Mouse (Mus musculus) A20 (cell line): ENCODE results near the gene Rnf217.

Experiments used
- DNase-seq: peaks from one replicate; pipeline ENCODE4 v3.0.0-alpha.2; 2011; ENCODE audit warnings: low read depth, low spot score

Rnf217 gene

DNA sequence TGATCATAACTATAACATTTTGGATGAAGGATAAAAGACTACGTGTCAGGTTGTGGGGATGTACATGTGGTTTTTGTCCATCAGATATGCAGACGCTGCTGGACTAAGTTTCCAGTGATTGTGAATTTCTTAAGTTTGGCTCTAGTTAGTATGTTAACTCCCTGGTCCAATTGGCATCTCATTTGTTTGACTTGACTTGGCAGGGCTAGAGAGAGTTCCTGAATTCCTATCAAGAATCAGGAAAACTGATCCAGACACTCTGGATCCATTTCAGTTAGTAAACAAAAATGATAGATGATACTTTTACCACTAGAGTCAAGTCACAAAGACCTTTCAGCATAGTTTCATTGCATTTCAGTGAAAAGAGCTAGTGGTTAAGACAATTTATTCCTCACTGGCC, 112.1 kb downstream of the Rnf217 start:
- no peak for DNase-seq

DNA sequence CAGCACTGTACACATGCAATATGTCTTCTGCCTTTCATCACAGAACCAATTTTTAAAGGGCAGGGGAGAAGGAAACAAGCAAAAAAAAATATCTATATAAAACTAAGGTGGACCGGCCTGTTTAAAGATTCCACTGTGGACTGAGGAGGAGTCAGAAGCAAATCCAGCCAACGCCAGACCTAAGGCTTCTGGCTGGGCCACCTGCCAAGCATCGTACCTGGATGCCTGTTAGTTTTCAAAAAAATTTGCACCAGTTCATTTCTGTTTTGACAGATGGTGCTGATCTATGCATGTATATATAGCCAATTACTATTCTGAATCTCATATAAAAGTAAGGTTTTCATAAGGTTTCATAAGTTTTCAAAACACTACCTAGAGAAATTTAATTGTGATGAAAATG, 113.2 kb downstream of the Rnf217 start:
- DNase-seq = no peak

DNA sequence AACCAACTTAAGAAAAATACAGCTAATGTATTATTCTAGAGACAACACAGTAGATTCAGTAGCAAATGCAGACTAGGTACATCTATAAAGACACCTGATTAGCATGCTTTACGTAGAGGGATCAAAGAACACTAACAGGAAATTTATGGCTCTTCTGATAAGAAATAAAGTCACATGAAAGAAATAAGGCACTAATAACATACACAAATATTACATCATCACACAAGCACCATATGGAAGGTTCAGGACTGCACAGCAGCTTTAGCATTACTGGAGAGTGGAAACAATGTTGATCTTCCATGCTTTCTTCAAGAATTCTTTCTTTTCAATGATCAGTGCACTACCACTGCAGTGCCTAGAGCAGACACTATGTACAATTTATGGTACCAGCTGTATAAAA, 114.7 kb downstream of the Rnf217 start:
- DNase-seq = no peak

DNA sequence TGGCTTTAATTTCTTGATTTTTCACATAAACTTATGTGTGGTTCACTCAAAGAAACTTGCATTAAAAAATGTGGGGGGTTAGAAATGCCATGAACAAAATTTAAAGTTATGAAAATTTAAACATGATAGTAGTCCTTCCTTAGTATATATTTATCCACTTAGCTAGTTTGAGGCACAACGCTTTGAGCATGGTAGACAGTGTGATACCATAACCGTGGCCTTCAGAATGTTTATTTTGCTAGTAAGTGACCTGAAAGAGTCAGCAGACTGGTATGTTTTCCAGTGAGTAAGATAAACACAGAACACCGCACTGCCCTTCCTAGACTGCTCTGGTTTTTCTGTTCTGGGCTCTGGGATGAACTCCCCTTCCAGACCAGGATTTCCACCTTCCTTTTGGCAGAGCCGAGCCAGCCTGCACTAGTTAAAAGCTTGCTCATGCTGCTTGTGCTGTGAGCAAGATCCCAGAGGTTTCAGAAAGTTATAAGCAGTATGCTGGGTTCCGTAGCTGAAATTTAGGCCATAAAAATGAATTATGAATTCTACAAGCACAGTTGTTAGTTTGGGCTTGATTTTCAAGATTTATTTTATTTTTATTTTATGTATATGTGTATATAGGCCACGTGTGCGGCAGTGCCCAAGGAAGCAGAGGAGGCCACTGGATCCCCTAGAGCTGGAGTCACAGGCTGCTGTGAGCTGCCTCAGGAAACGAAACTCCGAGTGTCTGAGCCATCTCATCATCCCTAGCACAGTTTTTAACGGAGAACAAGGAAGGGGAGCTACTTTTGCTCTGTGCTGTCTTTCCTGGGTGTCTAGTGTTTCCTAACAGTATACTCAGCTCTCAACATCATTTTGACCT, 141.7 kb downstream of the Rnf217 start:
- no peak for DNase-seq

DNA sequence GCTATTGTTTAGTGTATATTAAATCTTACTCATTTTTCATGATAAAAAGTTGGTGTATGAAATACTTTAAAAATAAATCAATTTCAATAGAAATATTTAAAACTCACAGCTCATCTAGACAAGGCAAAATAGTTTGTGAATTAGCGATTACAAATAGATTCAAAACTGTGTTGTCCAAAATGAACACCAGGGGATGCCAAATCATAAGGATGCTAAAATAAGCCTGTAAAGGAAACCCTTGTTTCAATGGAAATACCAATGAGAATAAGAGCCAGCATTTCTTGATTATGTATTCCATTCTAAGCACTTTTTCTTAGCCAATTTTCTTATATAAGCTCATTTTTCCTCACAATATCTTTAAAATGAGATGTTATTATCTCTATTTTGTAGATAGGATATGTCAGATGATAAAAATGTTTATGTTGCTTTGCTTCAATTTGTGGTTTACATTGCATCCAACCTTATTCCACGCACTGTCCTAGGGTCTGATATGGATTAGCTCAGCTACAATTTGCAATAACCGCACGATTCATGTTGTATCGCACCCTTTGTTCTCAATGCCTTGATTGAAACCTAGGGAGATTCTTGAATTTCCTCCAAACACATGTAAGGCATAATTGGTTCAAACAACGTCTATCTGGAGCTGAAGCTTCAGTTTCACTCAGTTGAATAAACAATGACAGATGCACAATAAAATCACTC, 143.0 kb downstream of the Rnf217 start:
- DNase-seq = no peak

DNA sequence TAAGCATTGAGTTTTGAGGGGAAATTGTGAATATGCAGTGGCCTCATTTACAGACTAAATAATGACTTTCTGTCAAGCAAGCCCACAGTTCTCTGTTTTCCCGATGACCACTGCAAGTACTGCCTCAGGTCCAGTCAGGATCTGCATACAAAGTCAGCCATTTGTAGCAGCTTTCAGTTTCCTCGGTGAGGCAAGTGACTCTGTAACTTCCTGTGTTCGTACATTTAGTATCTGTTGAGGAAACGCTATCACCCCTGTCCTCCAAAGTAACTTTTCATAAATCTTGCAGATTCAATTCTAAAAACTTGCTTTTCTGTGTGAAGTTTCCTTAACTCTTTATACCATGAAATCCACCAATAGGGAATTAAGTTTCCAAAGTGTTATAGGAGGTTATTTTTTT, 143.6 kb downstream of the Rnf217 start:
- DNase-seq = no peak

DNA sequence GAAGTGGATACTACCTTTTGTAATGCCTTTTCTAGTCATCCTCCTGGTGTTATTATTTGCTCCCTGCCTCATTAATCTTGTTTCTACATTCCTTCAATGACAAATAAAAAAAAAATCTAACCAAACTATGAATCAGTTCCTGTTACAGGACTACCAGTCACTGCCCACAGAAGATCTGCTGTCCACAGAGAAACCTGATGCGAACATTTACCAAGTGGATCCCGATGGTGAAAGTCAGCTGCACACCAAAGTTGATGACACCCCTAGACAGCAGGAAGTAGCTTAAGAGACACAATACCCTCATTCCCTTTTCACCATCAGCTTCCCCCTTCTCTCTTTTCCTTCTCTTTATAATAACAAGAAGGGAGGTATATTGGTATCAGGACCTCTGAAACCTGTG, 145.9 kb downstream of the Rnf217 start:
- no peak for DNase-seq

DNA sequence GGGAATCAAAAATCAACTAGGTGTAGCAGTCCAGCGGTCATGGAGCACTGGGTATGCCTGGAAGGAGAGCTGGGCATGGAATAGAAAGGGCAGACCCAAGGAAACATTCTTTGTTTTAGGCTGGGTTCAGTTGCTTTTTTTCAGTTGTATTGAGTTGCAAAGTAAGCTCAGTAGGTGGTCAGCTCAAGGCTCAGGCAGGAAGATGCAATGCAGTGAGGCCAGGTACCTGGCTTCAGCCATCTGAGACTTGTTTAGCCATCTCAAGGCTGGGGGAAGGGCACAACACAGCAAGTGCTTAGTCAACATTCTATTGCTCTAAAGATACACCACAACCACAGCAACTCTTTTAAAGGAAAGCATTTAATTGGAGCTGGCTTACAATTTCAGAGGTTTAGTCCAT, 152.2 kb downstream of the Rnf217 start:
- no peak for DNase-seq

DNA sequence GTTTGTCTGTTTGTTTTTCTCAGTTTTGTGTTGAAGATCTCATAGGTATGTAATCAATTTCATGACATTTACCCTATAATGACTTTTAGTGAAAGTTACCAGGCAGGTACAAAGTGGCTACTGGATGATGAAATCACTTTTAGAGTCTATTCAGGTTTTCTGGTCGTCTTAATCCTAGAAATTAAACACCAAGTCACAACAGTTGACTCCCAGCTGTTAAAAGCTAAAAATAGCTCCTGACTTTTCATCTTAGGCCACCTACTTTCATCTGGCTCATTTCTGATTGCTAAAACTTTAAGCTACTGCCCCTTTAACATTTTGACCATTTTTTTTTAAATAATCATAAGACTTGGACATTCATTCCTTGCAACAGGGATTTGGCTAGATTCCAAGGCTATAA, 161.9 kb downstream of the Rnf217 start:
- DNase-seq = no peak

DNA sequence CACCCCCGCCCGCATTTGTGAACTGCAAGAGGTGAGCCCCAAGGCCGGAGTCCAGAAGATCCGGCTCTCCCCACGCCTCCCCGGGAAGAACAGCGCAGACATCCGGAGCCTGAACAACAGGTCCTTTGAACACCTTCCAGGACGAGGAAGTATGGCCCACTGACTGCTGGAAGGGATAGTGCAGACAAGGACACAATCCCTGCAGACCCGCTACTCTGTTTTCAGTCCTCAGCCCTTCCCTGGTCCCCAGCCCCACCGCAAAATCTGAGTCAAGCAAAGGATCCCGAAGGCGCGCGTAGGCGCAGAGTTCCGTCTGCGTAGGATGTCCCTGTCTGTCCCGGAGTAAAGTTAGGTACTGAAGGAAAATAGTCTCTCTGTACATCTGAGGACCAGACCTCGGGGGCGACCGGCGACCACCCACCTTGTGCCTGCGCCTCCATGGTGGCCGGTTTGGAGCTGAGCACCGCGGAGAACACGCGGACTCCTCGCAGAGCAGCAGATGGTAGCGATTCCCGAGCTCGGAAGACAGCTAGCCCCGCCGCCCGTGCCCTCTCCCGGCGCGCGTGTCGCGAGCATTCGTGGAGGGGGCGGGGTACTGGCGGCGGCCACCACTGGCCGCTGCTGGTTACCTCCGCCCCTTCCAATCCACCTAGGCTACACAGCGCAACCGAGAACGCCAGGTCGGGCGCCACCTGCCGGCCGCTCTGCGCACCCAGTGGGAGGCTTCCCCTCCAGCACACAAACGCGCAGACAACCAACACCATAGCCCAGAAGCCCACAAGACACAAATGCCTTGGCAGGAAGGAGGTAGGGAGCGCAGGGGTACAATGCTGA, 163.5 kb downstream of the Rnf217 start, which contains the start of gene Tpd52l1:
Gene Tpd52l1, minus strand, starts transcription at position 668 of the 834 bp plus-strand sequence.
- DNase-seq = no peak

DNA sequence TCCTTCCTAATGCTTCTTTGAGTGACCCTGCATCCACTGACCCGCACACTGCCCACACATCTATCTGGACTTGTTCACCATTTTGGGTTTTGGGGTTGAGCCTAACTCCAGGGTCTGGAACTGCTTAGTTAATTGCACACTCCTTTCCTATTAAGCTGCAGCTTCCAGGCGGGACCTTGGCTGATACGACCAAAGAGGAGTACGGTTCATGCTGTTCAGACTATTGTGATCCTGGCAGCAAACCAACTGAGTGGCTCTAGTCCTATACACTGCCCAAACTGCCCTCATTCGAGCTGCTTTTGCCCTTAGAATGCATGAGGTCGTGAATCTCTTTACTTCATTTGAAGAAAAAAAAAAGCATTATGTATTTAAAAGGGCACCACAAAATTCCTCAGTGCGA, 164.8 kb downstream of the Rnf217 start:
- DNase-seq = no peak
